Mouse (Mus musculus) kidney, embryonic 14.5 days (tissue): ENCODE measurements around the gene Spin1. TPM values are rescaled to one million over a fixed set of nuclear protein-coding genes. Genes with fewer than 3 reads are reported as not detected.

Experiments used
- ATAC-seq: fragments of 200-750 bp; cut with Nextera tagmentation; 2 replicates; pipeline ENCODE4 v1.8.0; 2017; ENCODE audit warnings: moderate number of reproducible peaks, mild to moderate bottlenecking, moderate TSS enrichment, moderate library complexity; ENCODE audit not compliant: low FRiP score, low TSS enrichment
- H3K27ac ChIP-seq: fragments of 300-500 bp; sonication (generic); 2 replicates; pipeline ENCODE4 v1.5.1; 2014; ENCODE audit warnings: low read depth, mild to moderate bottlenecking, low read length, moderate library complexity, mixed read lengths
- H3K27me3 ChIP-seq: fragments of 300-500 bp; sonication (generic); 2 replicates; pipeline ENCODE4 v1.6.1; 2014; ENCODE audit warnings: mild to moderate bottlenecking, low read length; ENCODE audit not compliant: control insufficient read depth, insufficient read depth
- H3K36me3 ChIP-seq: fragments of 300-500 bp; sonication (generic); 2 replicates; pipeline ENCODE4 v1.6.1; 2014; ENCODE audit warnings: low read length, mixed read lengths; ENCODE audit not compliant: control insufficient read depth, insufficient read depth
- H3K4me1 ChIP-seq: fragments of 300-500 bp; sonication (generic); 2 replicates; pipeline ENCODE4 v1.6.1; 2014; ENCODE audit warnings: low read length, mixed read lengths; ENCODE audit not compliant: control insufficient read depth, insufficient read depth
- H3K4me2 ChIP-seq: fragments of 300-500 bp; sonication (generic); replicated peaks from 2 replicates; pipeline ENCODE4 v1.6.1; 2014; ENCODE audit warnings: low read depth, mild to moderate bottlenecking, low read length
- H3K4me3 ChIP-seq: fragments of 300-500 bp; sonication (generic); 2 replicates; pipeline ENCODE4 v1.5.1; 2014; ENCODE audit warnings: mild to moderate bottlenecking, low read length
- H3K9ac ChIP-seq: fragments of 300-500 bp; sonication (generic); 2 replicates; pipeline ENCODE4 v1.6.1; 2014; ENCODE audit warnings: low read depth, mild to moderate bottlenecking, low read length, moderate library complexity
- H3K9me3 ChIP-seq: fragments of 300-500 bp; sonication (generic); 2 replicates; pipeline ENCODE4 v1.6.1; 2016; ENCODE audit warnings: low read length; ENCODE audit not compliant: control insufficient read depth
- WGBS: fragments of 180-500 bp; shearing (Covaris S2); extraction: QIAGEN DNeasy Blood & Tissue Kit; methylation state at CpG from one replicate; pipeline ENCODE4 v1.1.7; 2014; 5-methylcytosine and 5-hydroxymethylcytosine counted together
- polyA plus RNA-seq: library from polyadenylated mRNA; unstranded; fragments of >200 nt; fragmentation: Nextera tagmentation; extraction: Ambion mirVana; gene quantifications from 2 replicates; pipeline ENCODE4 v1.2.1, GENCODE M21; 2014

Spin1 gene
- polyA plus RNA-seq: 65.8 and 107 TPM in 2 replicates

DNA sequence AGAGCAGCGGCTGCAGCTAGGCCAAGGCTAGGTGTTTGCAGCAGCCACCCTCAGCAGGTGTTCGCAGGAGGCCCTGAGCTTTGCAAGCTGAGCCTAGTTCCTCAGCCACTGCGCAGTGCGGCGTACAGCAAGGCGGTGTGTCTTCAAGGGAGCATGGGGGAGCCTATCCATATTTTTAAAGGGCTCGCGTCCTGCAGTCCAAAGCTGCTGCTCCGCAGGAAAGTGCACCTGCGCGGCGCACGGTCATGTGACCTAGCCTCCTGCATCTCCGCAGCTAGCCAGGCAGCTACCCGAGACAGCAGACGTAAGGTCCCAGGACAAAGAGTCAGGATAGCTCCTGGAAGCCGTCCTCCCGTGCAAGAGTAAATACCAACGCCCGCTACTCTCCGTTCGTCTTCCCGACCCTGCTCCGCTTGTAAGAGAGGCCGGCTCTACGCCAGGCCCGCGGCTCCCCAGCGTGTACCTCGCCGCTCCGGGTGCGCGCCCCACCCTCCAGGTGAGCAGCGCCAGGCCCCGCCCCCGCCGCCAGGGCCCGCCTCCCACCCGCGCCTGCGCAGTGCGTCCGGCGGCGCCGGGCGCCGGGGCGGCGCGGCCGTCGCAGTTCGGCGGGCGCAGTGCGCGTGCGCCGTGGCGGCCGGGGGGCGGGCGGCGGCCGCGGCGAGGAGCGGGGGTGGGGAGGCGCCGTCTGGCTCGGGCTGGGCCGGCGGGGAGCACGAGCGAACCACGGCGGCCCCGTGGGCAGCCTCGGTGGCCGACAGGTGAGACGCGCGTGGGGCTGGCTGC is at the start of gene Spin1:
TSS of gene Spin1 (plus strand) at position 648 of the 783 bp plus-strand sequence.
- H3K27ac ChIP-seq: peak within 1 kb of the TSS; percentile 86
- under 1% methylated on average over 67 of the region's 85 CpGs for WGBS
- no peaks in the 10 kb centered on the region for H3K36me3 ChIP-seq
- H3K4me3 ChIP-seq: peak within 1 kb of the TSS; percentile 69
- peak within 1 kb of the TSS; percentile 98 for H3K9ac ChIP-seq
- peaks cover 3% of the 10 kb centered on the region; the same call in 1 of the 2 replicates for H3K9me3 ChIP-seq
- ATAC-seq: peak; percentile 91
- no peaks in the 10 kb centered on the region; the same call in 1 of the 2 replicates for H3K4me1 ChIP-seq
- no peaks in the 10 kb centered on the region for H3K27me3 ChIP-seq
- H3K4me2 ChIP-seq: peak within 1 kb of the TSS; percentile 94

DNA sequence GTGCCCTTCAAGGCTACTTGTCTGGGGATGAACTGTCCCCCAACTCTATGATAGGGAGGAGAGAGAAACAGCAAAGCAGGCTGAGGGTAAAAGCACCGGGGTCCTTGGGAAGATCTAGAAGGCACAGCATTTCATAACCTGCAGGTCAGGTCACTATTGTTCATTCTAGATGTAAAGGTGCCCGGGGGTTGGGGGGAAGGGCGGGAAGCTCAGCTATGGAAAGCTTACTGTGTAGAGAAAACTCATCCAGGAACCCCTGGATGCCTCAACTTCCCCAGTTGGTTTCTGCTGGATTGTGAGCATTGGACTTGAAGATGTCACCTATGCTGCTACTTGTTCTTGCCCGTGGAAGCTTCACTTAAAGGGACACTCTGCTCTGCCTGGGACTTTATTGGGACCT is 49.7 kb upstream of the Spin1 start:
- H3K36me3 ChIP-seq: no peaks in the 10 kb centered on the region
- no peaks in the 10 kb centered on the region for H3K4me1 ChIP-seq
- H3K27ac ChIP-seq: no peak overlapping the region
- no peak overlapping the region for H3K4me2 ChIP-seq
- H3K9ac ChIP-seq: no peak overlapping the region
- H3K27me3 ChIP-seq: no peaks in the 10 kb centered on the region
- no peak overlapping the region for H3K4me3 ChIP-seq
- WGBS: 85% methylated on average over 4 of the region's 4 CpGs
- ATAC-seq: no peak
- no peaks in the 10 kb centered on the region for H3K9me3 ChIP-seq

DNA sequence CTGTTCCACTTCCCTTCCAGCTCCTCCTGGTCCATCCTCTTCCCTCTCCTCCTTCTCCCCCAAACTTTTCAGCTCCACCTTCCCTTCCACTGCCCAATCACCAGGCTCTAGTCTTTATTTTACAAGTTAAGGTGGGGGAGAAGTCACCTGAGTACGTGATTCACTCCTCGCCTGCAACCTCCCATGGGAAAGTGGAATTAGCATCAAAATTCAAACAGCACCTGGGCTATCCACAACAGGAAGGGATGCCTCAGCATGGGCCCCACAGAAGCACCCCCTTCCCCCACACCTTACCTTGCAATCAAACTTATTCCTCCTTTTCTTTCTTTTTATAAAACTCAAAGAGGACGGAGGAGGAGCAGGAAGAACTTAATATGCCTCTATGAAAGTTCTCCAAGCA is 48.3 kb upstream of the Spin1 start:
- WGBS: 70% methylated on average over 3 of the region's 3 CpGs
- Histone ChIP-seq H3K27ac (no peak overlapping the region), H3K4me2 (no peak overlapping the region), H3K9ac (no peak overlapping the region), H3K4me1 (no peaks in the 10 kb centered on the region), H3K36me3 (no peaks in the 10 kb centered on the region), H3K9me3 (no peaks in the 10 kb centered on the region), H3K27me3 (no peaks in the 10 kb centered on the region), H3K4me3 (no peak overlapping the region)
- ATAC-seq: no peak

DNA sequence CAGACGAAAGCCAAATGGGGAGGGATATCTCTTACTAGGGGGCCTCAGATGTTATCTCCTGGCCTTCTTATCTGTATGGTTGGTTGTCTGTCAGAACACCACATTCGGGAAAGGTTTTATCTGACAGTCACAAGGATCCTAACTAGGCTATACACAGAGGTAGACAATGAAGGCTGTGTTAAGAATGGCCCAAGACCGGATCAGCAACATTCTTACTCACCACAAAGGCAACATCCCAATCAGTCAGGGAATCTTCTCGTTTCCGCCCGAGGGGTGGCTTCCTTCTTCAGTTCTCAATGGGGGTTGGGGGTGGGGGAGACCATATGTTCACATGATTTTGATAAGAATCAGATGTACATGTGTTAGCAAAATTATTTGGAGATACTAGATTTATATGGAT is 37.7 kb upstream of the Spin1 start:
- WGBS: 80% methylated on average over 6 of the region's 6 CpGs
- no peaks in the 10 kb centered on the region for H3K4me1 ChIP-seq
- H3K4me2 ChIP-seq: no peak overlapping the region
- no peak overlapping the region for H3K4me3 ChIP-seq
- H3K9me3 ChIP-seq: no peaks in the 10 kb centered on the region
- H3K9ac ChIP-seq: no peak overlapping the region
- H3K36me3 ChIP-seq: no peaks in the 10 kb centered on the region
- ATAC-seq: no peak
- H3K27ac ChIP-seq: no peak overlapping the region
- no peaks in the 10 kb centered on the region for H3K27me3 ChIP-seq

DNA sequence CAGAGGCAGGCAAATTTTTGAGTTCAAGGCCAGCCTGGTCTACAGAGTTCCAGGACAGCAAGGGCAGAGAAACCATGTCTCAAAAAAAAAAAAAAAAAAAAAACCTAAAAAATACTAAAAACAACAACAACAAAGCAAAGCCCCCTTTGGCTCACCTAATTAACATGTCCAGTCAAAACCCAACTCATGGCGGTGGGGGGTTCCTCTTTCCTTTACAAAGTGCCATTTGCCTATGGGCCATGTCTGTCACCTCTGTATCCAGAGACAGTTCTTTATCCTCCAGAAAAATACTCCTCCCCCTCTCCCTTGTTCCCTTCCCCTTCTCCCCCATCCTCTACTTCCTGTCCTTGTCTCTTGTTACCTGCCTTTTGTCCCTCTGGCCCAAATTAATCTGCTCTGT is 37.0 kb upstream of the Spin1 start:
- H3K4me2 ChIP-seq: no peak overlapping the region
- no peaks in the 10 kb centered on the region for H3K27me3 ChIP-seq
- no peak overlapping the region for H3K4me3 ChIP-seq
- no peak overlapping the region for H3K9ac ChIP-seq
- H3K27ac ChIP-seq: no peak overlapping the region
- WGBS: 86% methylated on average over 1 of the region's 1 CpGs
- H3K9me3 ChIP-seq: no peaks in the 10 kb centered on the region
- no peaks in the 10 kb centered on the region for H3K4me1 ChIP-seq
- ATAC-seq: no peak
- H3K36me3 ChIP-seq: no peaks in the 10 kb centered on the region

DNA sequence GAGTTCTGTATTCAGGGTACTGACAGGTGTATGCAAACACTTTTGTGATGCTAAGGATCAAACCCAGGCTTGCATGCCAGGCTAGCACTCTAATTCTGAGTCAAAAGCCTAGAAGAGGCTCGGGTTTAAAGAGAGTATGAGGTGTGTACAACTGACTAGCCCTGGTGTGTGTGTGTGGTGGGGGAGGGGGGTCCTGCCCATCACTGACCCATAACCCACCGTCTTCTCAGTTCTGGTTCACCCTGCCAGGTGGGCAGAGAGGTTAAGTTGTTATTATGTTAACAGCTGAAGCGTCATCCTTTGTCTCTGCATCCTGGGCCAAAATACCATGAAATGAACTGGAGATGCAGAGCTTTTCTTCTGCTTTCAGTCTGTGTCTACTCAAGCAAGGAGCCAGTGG is 36.3 kb upstream of the Spin1 start:
- Histone ChIP-seq H3K36me3 (no peaks in the 10 kb centered on the region), H3K9ac (no peak overlapping the region), H3K4me3 (no peak overlapping the region), H3K27me3 (no peaks in the 10 kb centered on the region), H3K4me2 (no peak overlapping the region), H3K9me3 (no peaks in the 10 kb centered on the region), H3K27ac (no peak overlapping the region), H3K4me1 (no peaks in the 10 kb centered on the region)
- WGBS: 49% methylated on average over 3 of the region's 3 CpGs
- ATAC-seq: no peak

DNA sequence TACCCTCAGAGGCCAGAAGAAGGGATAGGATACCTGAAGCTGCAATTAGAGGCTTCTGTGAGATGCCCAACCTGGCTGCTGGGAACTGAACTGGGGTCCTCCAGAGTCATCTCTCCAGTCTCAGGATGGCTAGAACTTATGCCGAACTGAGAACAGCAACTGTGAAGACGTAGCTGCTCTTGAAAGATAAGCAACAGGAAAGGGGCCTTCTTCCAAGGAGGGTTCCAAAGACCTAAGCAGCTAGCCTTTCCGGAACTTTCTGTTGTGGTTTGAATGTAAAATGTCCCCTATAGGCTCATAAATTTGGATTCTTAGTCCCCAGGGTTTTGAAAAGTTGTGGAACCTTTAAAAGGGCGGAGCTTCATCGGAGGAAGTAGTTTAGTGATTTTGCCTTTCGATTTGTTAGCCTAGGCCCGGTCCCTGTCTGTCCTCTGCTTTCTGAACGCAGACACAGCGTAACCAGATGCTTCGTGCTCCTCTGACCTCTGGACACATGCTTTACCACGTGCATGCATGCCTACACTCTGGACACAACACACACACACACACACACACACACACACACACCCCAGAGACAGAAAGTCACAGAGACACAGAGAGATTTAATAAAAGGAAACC is 29.5 kb upstream of the Spin1 start:
- Histone ChIP-seq H3K36me3 (no peaks in the 10 kb centered on the region), H3K9me3 (no peaks in the 10 kb centered on the region), H3K4me2 (no peak overlapping the region), H3K27me3 (no peaks in the 10 kb centered on the region), H3K4me1 (0 out of 2 replicates have a peak, but pooled peaks cover 6% of the 10 kb centered on the region), H3K9ac (no peak overlapping the region), H3K4me3 (no peak overlapping the region), H3K27ac (0 out of 2 replicates have a peak overlapping the region, but pooled peaks have one; percentile 6)
- 51% methylated on average over 11 of the region's 11 CpGs for WGBS
- no peak for ATAC-seq

DNA sequence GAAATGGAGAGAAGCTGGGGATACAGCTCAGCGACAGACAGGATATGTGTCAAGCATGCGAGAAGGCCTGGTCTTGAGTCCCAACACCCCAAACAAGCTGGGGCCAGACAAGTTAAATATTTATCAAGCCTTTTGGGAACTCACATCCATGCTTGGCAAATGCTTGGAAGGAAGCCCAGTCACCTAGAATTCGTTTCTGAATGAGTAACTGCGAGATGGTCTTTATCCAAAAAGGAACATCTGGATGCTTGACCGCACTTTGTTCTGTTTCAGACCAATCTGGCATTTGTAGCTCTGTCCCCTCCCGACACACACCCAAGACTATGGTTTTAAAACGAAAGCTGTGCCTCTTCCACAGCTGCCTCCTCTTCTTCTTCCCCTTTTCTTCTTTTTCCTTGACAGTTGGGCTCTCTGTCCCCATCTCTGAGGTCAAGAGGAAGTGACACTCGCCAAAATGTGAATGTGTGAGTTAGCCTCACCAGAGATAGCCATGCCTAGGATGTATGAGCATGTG is 28.9 kb upstream of the Spin1 start:
- H3K27me3 ChIP-seq: no peaks in the 10 kb centered on the region
- 55% methylated on average over 8 of the region's 8 CpGs for WGBS
- no peak for ATAC-seq
- H3K4me2 ChIP-seq: no peak overlapping the region
- H3K9ac ChIP-seq: no peak overlapping the region
- no peaks in the 10 kb centered on the region for H3K9me3 ChIP-seq
- 0 out of 2 replicates have a peak overlapping the region, but pooled peaks have one; percentile 6 for H3K27ac ChIP-seq
- no peak overlapping the region for H3K4me3 ChIP-seq
- H3K36me3 ChIP-seq: no peaks in the 10 kb centered on the region
- 0 out of 2 replicates have a peak, but pooled peaks cover 6% of the 10 kb centered on the region for H3K4me1 ChIP-seq
